In genomic region chr10:88200951-88201638, GRCm38 (mm10) we compare ENCODE assay signal across 7 mouse cellular contexts. TPM values are rescaled to one million over a fixed set of nuclear protein-coding genes. Genes with fewer than 3 reads are reported as not detected.
DNase-seq lines count a peak whose midpoint lies in the region; ATAC-seq lines count a peak whose summit lies in the region.

Washc3 (plus strand) TSS chr10:88201093.

- no peaks in the 10 kb centered on the region for H3K9me3 ChIP-seq in intestine, embryonic 16.5 days (ENCODE audit: control insufficient read depth, low read length)
- H3K9me3 ChIP-seq in midbrain, embryonic 11.5 days (ENCODE audit: control insufficient read depth, low read length) = no peaks in the 10 kb centered on the region

- H3K9ac ChIP-seq in intestine, embryonic 16.5 days (ENCODE audit: low read depth, low read length) = peak within 1 kb of the TSS; percentile 91
- H3K9ac ChIP-seq in midbrain, embryonic 11.5 days (ENCODE audit: low read length) = peak within 1 kb of the TSS; percentile 84

- DNase-seq in adrenal gland, adult 8-10 months = peak; percentile 90
- peak; percentile 88 for DNase-seq in embryo, embryonic 9.5 days (ENCODE audit: extremely low spot score)
- peak; percentile 74 to 93 for DNase-seq in gastrocnemius, postnatal 4 days (ENCODE audit: low spot score in 2 of 2)
- peak; percentile 92 for DNase-seq in left cerebral cortex, postnatal 36 days (ENCODE audit: low spot score in 2 of 2)
- peak; percentile 99 for DNase-seq in midbrain, embryonic 11.5 days (ENCODE audit: low spot score, missing footprints)
- peak; percentile 71 for DNase-seq in skeletal muscle tissue, adult 2 months (ENCODE audit: low read depth, low spot score)

- H3K4me1 ChIP-seq in intestine, embryonic 16.5 days (ENCODE audit: control insufficient read depth, insufficient read depth, low read length) = peaks cover 4% of the 10 kb centered on the region; the same call in 1 of the 2 replicates
- no peaks in the 10 kb centered on the region; the same call in 1 of the 2 replicates for H3K4me1 ChIP-seq in midbrain, embryonic 11.5 days (ENCODE audit: control insufficient read depth, insufficient read depth, low read length)

- peak; percentile 100 for ATAC-seq in intestine, embryonic 16.5 days
- ATAC-seq in midbrain, embryonic 11.5 days (ENCODE audit: low FRiP score) = peak; percentile 99

- intact Hi-C loops in left cerebral cortex, postnatal 36 days (cut with DNase I) = no loop called here

- H3K4me3 ChIP-seq in intestine, embryonic 16.5 days (ENCODE audit: low read length) = peak within 1 kb of the TSS; percentile 76
- peak within 1 kb of the TSS; percentile 60 for H3K4me3 ChIP-seq in midbrain, embryonic 11.5 days (ENCODE audit: low read depth, low read length)

- H3K4me2 ChIP-seq in intestine, embryonic 16.5 days (ENCODE audit: low read depth, low read length) = peak within 1 kb of the TSS; percentile 75
- H3K4me2 ChIP-seq in midbrain, embryonic 11.5 days = peak within 1 kb of the TSS; percentile 55

- no peaks in the 10 kb centered on the region for H3K36me3 ChIP-seq in intestine, embryonic 16.5 days (ENCODE audit: control insufficient read depth, insufficient read depth, low read length)
- H3K36me3 ChIP-seq in midbrain, embryonic 11.5 days (ENCODE audit: control insufficient read depth, insufficient read depth, low read length) = no peaks in the 10 kb centered on the region

- peak within 1 kb of the TSS; percentile 71 for H3K27ac ChIP-seq in intestine, embryonic 16.5 days (ENCODE audit: low read length)
- peak within 1 kb of the TSS; percentile 49; the same call in 1 of the 2 replicates for H3K27ac ChIP-seq in midbrain, embryonic 11.5 days (ENCODE audit: low read depth, low read length)

- under 1% methylated on average over 23 of the region's 23 CpGs for WGBS in intestine, embryonic 16.5 days
- 5% methylated on average over 23 of the region's 23 CpGs for WGBS in midbrain, embryonic 11.5 days

- no peaks in the 10 kb centered on the region for H3K27me3 ChIP-seq in intestine, embryonic 16.5 days (replicated peaks; ENCODE audit: control insufficient read depth, insufficient read depth, low read length)
- H3K27me3 ChIP-seq in midbrain, embryonic 11.5 days (ENCODE audit: control insufficient read depth, insufficient read depth, low read length) = no peaks in the 10 kb centered on the region

RNA-seq across cellular contexts. Expression of gene Washc3, which starts in this region (rescaled TPM):
- 10 to 100 TPM; 51.0 to 61.8 (median 56.9) TPM for total RNA-seq in adrenal gland, adult 8-10 months (2022)
- total RNA-seq in gastrocnemius, postnatal 4 days (2021) = 10 to 100 TPM; 44.9 to 48.7 TPM
- 65.8 and 69.2 TPM in 2 replicates for polyA plus RNA-seq in intestine, embryonic 16.5 days (2015; fragmentation: Nextera tagmentation; extraction: Ambion mirVana)
- total RNA-seq in left cerebral cortex, postnatal 36 days (2021) = 10 to 100 TPM; 24.7 to 27.8 TPM
- polyA plus RNA-seq in midbrain, embryonic 11.5 days (2014; fragmentation: Nextera tagmentation; extraction: Ambion mirVana) = 48.1 and 51.7 TPM in 2 replicates

Comparison
In these comparisons a context has a peak if more than half of its experiments do, and no peak if none do; other contexts are left out.
1. Peak in every context shown above with its lines: DNase-seq, ATAC-seq, H3K4me3 ChIP-seq and H3K27ac ChIP-seq.